Mouse (Mus musculus): Measurements from ENCODE around the gene Opn1sw. TPM values are rescaled to one million over a fixed set of nuclear protein-coding genes. Genes with fewer than 3 reads are reported as not detected.

The Opn1sw gene
- polyA plus RNA-seq, 1 experiment from 2014 or later, result 0.48 TPM

Small RNA genes lying within 50 kb of the gene (microRNA-seq; reads per million reads assigned to microRNA genes)
- gene Gm26220 (not detected), gene Gm44354 (not detected)

Other genes with a start within 250 kb of the Opn1sw start
- 42.7 and 43.0 TPM in 2 replicates for gene Rbm28, start 223.5 kb downstream of the Opn1sw start, polyA plus RNA-seq (2014; fragmentation: Nextera tagmentation; extraction: Ambion mirVana)
- 10.0 and 11.0 TPM in 2 replicates for gene Prrt4, start 208.9 kb downstream of the Opn1sw start, polyA plus RNA-seq (2014; fragmentation: Nextera tagmentation; extraction: Ambion mirVana)
- 60.8 and 65.0 TPM in 2 replicates for gene Impdh1, start 172.1 kb downstream of the Opn1sw start, polyA plus RNA-seq (2014; fragmentation: Nextera tagmentation; extraction: Ambion mirVana)
- gene Hilpda, start 116.0 kb downstream of the Opn1sw start, polyA plus RNA-seq (2014; fragmentation: Nextera tagmentation; extraction: Ambion mirVana), result 29.1 and 34.2 TPM in 2 replicates
- gene Fam71f2, start 108.9 kb downstream of the Opn1sw start, polyA plus RNA-seq (2014; fragmentation: Nextera tagmentation; extraction: Ambion mirVana), result 0.23 and 0.54 TPM in 2 replicates
- gene Fam71f1, start 69.3 kb downstream of the Opn1sw start, polyA plus RNA-seq (2014; fragmentation: Nextera tagmentation; extraction: Ambion mirVana), result not detected in 2 replicates
- 187 and 199 TPM in 2 replicates for gene Calu, start 40.4 kb downstream of the Opn1sw start, polyA plus RNA-seq (2014; fragmentation: Nextera tagmentation; extraction: Ambion mirVana)
- 53.2 and 55.7 TPM in 2 replicates for gene Ccdc136, start 7.8 kb upstream of the Opn1sw start, polyA plus RNA-seq (2014; fragmentation: Nextera tagmentation; extraction: Ambion mirVana)
- gene Flnc, start 44.8 kb upstream of the Opn1sw start, polyA plus RNA-seq (2014; fragmentation: Nextera tagmentation; extraction: Ambion mirVana), result 4.8 and 6.8 TPM in 2 replicates
- gene Atp6v1f, start 79.2 kb upstream of the Opn1sw start, polyA plus RNA-seq (2014; fragmentation: Nextera tagmentation; extraction: Ambion mirVana), result 319 and 346 TPM in 2 replicates
- 0.70 TPM in 1 of 2 replicates, not detected in the other for gene Atp6v1fnb, start 83.0 kb upstream of the Opn1sw start, polyA plus RNA-seq (2014; fragmentation: Nextera tagmentation; extraction: Ambion mirVana)
- 16.3 and 19.9 TPM in 2 replicates for gene Kcp, start 119.5 kb upstream of the Opn1sw start, polyA plus RNA-seq (2014; fragmentation: Nextera tagmentation; extraction: Ambion mirVana)
- gene Irf5, start 138.2 kb upstream of the Opn1sw start, polyA plus RNA-seq (2014; fragmentation: Nextera tagmentation; extraction: Ambion mirVana), result 1.5 and 1.7 TPM in 2 replicates
- gene Tnpo3, start 221.4 kb upstream of the Opn1sw start, polyA plus RNA-seq (2014; fragmentation: Nextera tagmentation; extraction: Ambion mirVana), result 85.4 and 93.7 TPM in 2 replicates

All from hindbrain, embryonic 14.5 days (tissue).